Mouse (Mus musculus): ENCODE results near the gene Apoo. TPM values are rescaled to one million over a fixed set of nuclear protein-coding genes. Genes with fewer than 3 reads are reported as not detected.
"Not testable (repeated sequence)": the region's sequence is repeated elsewhere in the genome, so short reads cannot be mapped to it uniquely, and the experiment has no call there.

The Apoo gene
- total RNA-seq (2021): 10 to 100 TPM; 56.2 to 75.8 TPM
- long read RNA-seq, transcript Apoo-204 (9 exons, 784 nt): major isoform, 36 of 54 reads
- long read RNA-seq, partial matches to known transcripts: 10 of 54 reads
- long read RNA-seq, other reads (novel, unspliced or antisense): 6 of 54 reads

- peak; percentile 94 to 95 for DNase-seq (ENCODE audit: low spot score in 2 of 2)
Measured at GRCm38 (mm10) chrX:94366670-94367241, at the start of gene Apoo, which contains the start of gene Fam90a1b. Gene Apoo (plus strand): TSS chrX:94367117. Gene Fam90a1b (minus strand): TSS chrX:94366777.

DNA sequence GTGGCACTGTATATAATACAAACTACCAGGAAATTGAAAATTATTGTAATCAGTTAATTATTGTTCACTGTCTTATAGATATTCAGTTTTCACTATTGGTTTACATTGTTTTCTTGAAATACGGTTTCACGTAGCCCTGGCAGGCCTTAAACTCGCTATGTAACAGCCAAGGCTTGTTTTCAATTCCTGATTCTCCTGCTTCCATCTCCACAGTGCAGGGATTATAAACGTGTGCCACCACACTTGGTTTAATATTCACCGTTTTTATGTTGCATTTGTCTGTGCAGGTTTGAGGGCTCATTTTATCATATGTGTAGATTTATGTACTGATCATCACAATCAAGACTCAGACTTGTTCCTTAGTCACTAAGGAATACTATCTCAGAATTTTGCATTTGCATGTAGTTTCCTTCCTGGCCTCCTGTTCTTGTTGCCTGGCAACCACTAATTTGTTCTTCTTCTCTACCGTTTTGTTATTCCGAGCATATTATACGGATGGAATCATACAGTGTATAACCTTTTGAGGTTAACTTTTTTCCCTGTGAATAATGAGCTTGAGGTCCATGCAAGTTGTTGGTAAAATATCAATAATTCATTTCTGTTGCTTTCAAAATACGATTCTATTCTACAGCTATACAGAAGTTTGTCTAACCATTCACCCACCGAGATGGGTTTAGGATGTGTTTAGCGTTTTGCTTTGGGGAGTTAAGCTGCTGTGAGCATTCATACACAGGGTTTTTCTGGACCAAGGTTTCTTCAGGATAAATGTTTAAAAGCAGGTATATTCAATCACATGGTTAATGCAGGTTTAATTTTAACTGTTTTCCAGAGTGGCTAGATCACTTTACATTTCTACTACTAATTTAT lies 45.6 kb upstream of the Apoo start:
- DNase-seq (ENCODE audit: low spot score in 2 of 2): no peak

GRCm38 (mm10) chrX:94343638-94344037 lies 23.3 kb upstream of the Apoo start:
- not testable (repeated sequence) for DNase-seq (ENCODE audit: low spot score in 2 of 2)

GRCm38 (mm10) chrX:94365381-94365925 lies 1.5 kb upstream of the Apoo start:
- DNase-seq (ENCODE audit: low spot score in 2 of 2): no peak

DNA sequence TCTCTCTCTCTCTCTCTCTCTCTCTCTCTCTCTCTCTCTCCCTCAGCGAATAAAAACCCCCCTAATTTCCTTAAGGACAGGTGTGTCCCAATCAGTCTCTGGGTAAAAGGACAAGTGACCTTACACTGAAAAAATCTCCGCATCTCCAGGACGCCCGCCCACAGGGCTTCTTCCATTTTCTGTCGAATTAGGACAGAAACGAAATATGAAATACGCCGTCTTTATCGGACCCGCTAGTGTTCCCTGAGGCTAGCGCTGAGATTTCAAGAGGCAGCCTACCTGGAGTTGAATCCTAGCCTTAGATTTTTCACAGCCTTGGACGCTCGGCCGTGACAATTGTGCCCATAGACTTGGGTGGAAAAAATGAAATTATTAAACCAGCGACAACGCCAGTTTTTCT lies 888 bp upstream of the Apoo start:
- peak; percentile 4 to 23 for DNase-seq (ENCODE audit: low spot score in 2 of 2)

GRCm38 (mm10) chrX:94367248-94367647 lies 331 bp downstream of the Apoo start:
- DNase-seq (ENCODE audit: low spot score in 2 of 2): peak in 1 of 2 experiments; percentile 39

DNA sequence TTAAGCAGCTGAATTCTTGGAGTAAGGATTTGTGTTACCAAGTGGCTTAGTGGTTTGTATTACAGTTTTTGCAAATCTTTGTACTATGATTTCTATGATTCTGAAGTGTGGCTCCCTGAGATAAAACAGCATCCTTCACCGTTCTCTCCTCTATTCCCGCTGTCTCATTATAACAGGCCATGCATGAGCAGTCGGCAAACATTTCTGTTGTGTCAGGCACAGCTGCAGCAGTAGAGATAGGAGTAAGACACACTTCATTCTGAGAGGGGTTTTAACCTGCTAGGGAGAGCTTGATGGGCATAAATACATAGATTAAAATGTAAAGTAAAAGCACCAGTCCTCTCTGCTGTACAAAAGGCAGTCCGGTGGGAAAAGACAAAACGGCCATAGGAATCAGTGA lies 11.8 kb downstream of the Apoo start:
- no peak for DNase-seq (ENCODE audit: low spot score in 2 of 2)

GRCm38 (mm10) chrX:94408975-94409374 lies 42.1 kb downstream of the Apoo start:
- no peak for DNase-seq (ENCODE audit: low spot score in 2 of 2)

DNA sequence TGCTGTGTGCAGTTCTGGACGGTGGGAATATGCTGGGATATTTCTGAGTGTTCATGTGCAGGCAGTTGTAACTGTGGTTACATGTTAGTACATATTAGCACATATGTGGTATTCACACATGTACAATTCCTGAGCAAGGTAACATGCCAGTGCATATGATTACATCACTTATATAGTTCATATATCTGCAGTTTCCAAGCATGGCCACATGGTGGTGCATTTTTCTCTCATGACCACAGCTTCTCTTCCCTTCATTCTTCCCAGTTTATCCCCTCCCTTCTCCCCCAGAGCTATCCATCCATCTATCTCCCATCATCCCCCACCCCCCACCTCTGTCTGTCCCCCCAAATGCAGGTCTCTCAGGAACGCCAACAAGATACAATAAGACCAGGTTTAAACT lies 53.3 kb downstream of the Apoo start:
- no peak for DNase-seq (ENCODE audit: low spot score in 2 of 2)

- peak; percentile 13 to 26 for DNase-seq (ENCODE audit: low spot score in 2 of 2)
Measured at GRCm38 (mm10) chrX:94431548-94432375, 64.8 kb downstream of the Apoo start.

GRCm38 (mm10) chrX:94445427-94445826 lies 78.5 kb downstream of the Apoo start:
- not testable (repeated sequence) for DNase-seq (ENCODE audit: low spot score in 2 of 2)

DNA sequence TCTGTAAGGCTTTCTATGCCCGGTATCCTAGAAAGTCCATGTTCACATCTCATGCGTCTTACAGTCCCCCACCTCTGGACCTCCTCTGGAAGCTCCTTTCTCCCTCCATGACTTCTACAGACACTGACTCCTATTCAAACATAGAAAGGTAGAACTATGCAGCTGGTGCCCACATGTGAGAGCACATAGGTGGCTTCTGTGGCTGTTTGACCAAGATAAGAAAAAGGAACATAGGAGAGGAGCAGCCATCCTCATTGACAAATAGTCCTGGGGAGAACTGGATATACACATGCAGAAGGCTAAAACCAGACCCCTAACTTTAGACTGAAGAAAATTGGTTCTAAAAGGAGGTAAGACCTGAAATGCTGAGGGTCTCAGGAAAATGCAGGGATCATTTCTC lies 79.1 kb downstream of the Apoo start:
- not testable (repeated sequence) for DNase-seq (ENCODE audit: low spot score in 2 of 2)

DNA sequence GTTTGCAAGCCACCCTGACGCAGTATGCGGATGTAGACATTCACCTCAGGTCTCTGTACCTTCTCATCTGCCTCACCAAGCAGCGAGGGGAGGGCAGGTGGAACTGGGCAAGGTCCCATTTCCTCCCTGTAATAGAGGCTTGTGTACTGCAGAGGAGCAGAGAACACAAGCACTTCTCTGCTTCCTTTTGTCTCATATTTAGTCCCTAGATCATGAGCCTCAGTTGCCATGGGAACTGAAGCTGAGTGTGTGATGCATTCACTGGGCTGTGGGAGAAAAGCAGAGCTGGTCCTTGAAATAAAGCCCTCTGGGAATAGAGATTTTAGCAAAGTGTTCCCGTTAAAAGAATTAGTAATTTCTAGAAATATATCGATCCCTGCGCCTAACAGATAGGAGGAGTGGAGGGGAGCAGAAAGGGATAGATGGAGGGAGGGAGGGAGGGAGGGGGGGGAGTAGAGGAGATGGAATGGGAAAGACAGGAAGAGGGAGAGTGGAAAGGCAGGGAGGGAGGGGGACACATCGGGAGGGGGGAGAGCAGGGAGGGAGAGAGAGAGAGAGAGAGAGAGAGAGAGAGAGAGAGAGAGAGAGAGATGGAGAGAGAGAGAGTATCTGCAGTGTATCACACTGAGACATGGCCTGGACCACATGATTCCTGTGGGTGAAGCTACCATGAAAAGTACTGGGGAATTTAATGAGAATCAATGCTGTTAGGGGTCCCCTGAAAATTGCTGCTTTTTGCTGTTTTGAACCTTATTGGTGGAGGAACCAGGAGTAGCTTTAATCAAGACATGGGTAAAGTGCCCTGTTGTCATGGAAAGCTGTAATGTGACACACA lies 83.3 kb downstream of the Apoo start:
- DNase-seq (ENCODE audit: low spot score in 2 of 2): not testable (repeated sequence)

DNA sequence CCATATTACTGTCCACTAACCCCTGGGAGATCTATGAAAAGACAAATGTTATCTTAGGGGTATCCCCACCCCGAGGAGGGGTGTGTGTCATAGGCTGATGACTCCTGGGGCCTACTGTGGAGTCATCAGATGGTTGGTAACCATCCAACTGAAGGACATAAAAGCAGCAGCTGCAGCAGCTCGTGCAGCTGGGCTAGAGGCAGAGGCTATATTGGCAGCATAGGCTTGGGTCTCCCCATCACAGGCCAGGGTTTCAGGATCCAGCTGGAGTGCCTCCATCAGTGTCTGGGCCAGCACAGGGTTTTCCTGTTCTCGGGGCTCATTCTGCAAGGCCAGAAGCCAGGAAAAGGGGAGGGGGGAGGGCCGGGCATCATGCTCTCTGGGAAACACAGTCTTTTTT lies 92.4 kb downstream of the Apoo start:
- peak; percentile 22 to 24 for DNase-seq (ENCODE audit: low spot score in 2 of 2)

DNA sequence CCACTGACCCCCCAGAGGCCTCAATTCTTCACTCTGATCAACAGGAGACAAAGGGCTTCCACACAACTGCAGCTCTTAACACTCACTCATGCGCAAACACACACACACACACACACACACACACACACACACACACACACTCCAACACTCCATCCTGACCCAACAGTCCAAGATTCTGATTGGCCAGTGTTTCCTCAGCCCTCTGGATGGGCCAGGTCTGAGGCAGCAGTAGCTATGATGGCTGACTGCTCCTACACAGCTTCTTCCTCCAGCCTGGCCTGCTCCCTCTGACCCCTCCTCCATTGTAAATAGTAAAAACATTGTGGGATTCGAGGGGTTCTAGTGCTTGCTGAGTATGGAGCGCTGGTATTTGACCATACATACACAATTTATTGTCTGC lies 94.6 kb downstream of the Apoo start:
- not testable (repeated sequence) for DNase-seq (ENCODE audit: low spot score in 2 of 2)

DNA sequence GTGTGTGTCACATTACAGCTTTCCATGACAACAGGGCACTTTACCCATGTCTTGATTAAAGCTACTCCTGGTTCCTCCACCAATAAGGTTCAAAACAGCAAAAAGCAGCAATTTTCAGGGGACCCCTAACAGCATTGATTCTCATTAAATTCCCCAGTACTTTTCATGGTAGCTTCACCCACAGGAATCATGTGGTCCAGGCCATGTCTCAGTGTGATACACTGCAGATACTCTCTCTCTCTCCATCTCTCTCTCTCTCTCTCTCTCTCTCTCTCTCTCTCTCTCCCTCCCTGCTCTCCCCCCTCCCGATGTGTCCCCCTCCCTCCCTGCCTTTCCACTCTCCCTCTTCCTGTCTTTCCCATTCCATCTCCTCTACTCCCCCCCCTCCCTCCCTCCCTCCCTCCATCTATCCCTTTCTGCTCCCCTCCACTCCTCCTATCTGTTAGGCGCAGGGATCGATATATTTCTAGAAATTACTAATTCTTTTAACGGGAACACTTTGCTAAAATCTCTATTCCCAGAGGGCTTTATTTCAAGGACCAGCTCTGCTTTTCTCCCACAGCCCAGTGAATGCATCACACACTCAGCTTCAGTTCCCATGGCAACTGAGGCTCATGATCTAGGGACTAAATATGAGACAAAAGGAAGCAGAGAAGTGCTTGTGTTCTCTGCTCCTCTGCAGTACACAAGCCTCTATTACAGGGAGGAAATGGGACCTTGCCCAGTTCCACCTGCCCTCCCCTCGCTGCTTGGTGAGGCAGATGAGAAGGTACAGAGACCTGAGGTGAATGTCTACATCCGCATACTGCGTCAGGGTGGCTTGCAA lies 95.9 kb downstream of the Apoo start:
- not testable (repeated sequence) for DNase-seq (ENCODE audit: low spot score in 2 of 2)

Data from layer of hippocampus, postnatal 10 days (tissue).